In genomic region chr2:145735079-145735478, GRCm38 (mm10) we compare ENCODE assay signal across 23 mouse cellular contexts.
DNase-seq lines count a peak whose midpoint lies in the region; ATAC-seq lines count a peak whose summit lies in the region.
"Had no signal": no experiment of that assay in that cellular context is flagged by ENCODE, and none has a peak within 500 bp of the region (broad histone marks: within the 10 kb centered on the region; RNA-seq: fewer than 3 reads in every experiment).

No protein-coding gene starts in this region.

- no peaks in the 10 kb centered on the region for H3K36me3 ChIP-seq in kidney, embryonic 15.5 days
- H3K36me3 ChIP-seq: embryonic facial prominence, embryonic 13.5 days; hindbrain, embryonic 12.5 days had no signal

- H3K4me1 ChIP-seq in kidney, embryonic 15.5 days: 0 out of 2 replicates have a peak, but pooled peaks cover 4% of the 10 kb centered on the region
- H3K4me1 ChIP-seq: embryonic facial prominence, embryonic 13.5 days; forebrain, embryonic 13.5 days; hindbrain, embryonic 12.5 days had no signal

- H3K9me3 ChIP-seq in kidney, embryonic 15.5 days (replicated peaks): no peaks in the 10 kb centered on the region
- H3K9me3 ChIP-seq: embryonic facial prominence, embryonic 13.5 days; forebrain, embryonic 13.5 days; hindbrain, embryonic 12.5 days had no signal

- no peak overlapping the region for H3K4me2 ChIP-seq in kidney, embryonic 15.5 days
- H3K4me2 ChIP-seq: embryonic facial prominence, embryonic 13.5 days; forebrain, embryonic 13.5 days; hindbrain, embryonic 12.5 days had no signal

- no peak overlapping the region for H3K9ac ChIP-seq in kidney, embryonic 15.5 days
- H3K9ac ChIP-seq: embryonic facial prominence, embryonic 13.5 days; forebrain, embryonic 13.5 days; hindbrain, embryonic 12.5 days had no signal

- peak; percentile 20 to 51 for DNase-seq in cerebellum, postnatal 10 days
- DNase-seq in kidney, adult 9 months: peak; percentile 16
- DNase-seq in kidney, postnatal 36 days: peak; percentile 30 to 33
- DNase-seq in kidney, adult 8-10 months: no peak
- DNase-seq in NIH3T3 (ENCODE audit: low read depth): peak; percentile 34
- no peak for DNase-seq in layer of hippocampus, postnatal 10 days (ENCODE audit: low spot score in 2 of 2)
- DNase-seq: adrenal gland, adult 2 months; adrenal gland, postnatal 36 days; cerebellum, adult 11-12 months; cerebellum, adult 9-10 months; cerebellum, postnatal 36 days; gastrocnemius, adult 2 months; gastrocnemius, postnatal 25 days; heart, postnatal 10 days; heart, postnatal 4 days had no signal

- WGBS in kidney, embryonic 15.5 days: 75% methylated on average over 5 of the region's 5 CpGs

- H3K27me3 ChIP-seq in kidney, embryonic 15.5 days: no peaks in the 10 kb centered on the region
- H3K27me3 ChIP-seq: embryonic facial prominence, embryonic 13.5 days; forebrain, embryonic 13.5 days; hindbrain, embryonic 12.5 days; Patski had no signal

- H3K4me3 ChIP-seq in kidney, embryonic 15.5 days (replicated peaks): no peak overlapping the region
- H3K4me3 ChIP-seq: embryonic facial prominence, embryonic 13.5 days; forebrain, embryonic 13.5 days; gastrocnemius, adult 2 months; hindbrain, embryonic 12.5 days had no signal

- H3K27ac ChIP-seq in kidney, embryonic 15.5 days: no peak overlapping the region
- H3K27ac ChIP-seq: embryonic facial prominence, embryonic 13.5 days; forebrain, embryonic 13.5 days; gastrocnemius, adult 2 months; hindbrain, embryonic 12.5 days had no signal

- no peak for ATAC-seq in cerebellum, adult (ENCODE audit: insufficient number of reproducible peaks, low FRiP score, low TSS enrichment)
- ATAC-seq in kidney, embryonic 15.5 days (replicated peaks; ENCODE audit: low FRiP score): no peak
- ATAC-seq: activated CD4-positive, CD25-positive, alpha-beta regulatory T cell, adult 4 months; forebrain, embryonic 13.5 days; hindbrain, embryonic 16.5 days; Patski had no signal

Comparison
In these comparisons a context has a peak if more than half of its experiments do, and no peak if none do; other contexts are left out.
1. DNase-seq: peak in cerebellum, postnatal 10 days (2 of 2), kidney, adult 9 months (single experiment), kidney, postnatal 36 days (2 of 2) and NIH3T3 (single experiment); none in kidney, adult 8-10 months (0 of 2) and layer of hippocampus, postnatal 10 days (0 of 2).